Mouse (Mus musculus): ENCODE data around the gene Mylk. TPM values are rescaled to one million over a fixed set of nuclear protein-coding genes. Genes with fewer than 3 reads are reported as not detected.
A peak's percentile ranks its signal among the peaks of the same experiment; 100 is the strongest.

The Mylk gene
- polyA plus RNA-seq, 1 experiment: not detected

DNA sequence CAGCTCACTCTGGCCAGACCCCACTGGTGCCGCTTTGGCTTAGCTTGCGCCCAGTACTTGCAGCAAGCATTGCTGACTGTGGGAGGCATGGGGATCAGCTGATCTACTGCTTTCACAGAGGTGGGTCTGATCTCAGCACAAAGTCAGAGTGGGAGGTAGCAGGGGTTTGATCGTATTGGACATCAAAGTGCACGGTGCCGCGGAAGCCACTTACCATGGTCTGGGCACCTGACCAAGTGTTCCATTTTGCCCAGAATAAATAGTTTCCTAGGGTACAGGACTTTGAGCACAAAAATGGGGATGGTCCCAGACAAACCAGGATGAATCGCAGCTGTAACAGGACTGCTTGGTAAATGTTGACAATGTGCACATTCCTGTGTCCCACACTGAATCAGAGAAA, 236.0 kb downstream of the Mylk start:
- Histone ChIP-seq H3K4me3 (ENCODE audit: insufficient read depth, low read depth, low read length) (no peak overlapping the region), H3K4me1 (ENCODE audit: control insufficient read depth, insufficient read depth, low read length) (peaks cover 5% of the 10 kb centered on the region; the same call in 1 of the 2 replicates), H3K27ac (ENCODE audit: insufficient read depth, low read depth, low read length) (no peak overlapping the region)
- TF ChIP-seq POLR2A (IDR thresholded peaks at IDR 0.05; ENCODE audit: insufficient read depth, low read depth, low read length) (no peak), CTCF (IDR thresholded peaks at IDR 0.05; ENCODE audit: insufficient read depth, low read depth, low read length) (no peak)
- 49% methylated on average over 7 of the region's 7 CpGs for WGBS

DNA sequence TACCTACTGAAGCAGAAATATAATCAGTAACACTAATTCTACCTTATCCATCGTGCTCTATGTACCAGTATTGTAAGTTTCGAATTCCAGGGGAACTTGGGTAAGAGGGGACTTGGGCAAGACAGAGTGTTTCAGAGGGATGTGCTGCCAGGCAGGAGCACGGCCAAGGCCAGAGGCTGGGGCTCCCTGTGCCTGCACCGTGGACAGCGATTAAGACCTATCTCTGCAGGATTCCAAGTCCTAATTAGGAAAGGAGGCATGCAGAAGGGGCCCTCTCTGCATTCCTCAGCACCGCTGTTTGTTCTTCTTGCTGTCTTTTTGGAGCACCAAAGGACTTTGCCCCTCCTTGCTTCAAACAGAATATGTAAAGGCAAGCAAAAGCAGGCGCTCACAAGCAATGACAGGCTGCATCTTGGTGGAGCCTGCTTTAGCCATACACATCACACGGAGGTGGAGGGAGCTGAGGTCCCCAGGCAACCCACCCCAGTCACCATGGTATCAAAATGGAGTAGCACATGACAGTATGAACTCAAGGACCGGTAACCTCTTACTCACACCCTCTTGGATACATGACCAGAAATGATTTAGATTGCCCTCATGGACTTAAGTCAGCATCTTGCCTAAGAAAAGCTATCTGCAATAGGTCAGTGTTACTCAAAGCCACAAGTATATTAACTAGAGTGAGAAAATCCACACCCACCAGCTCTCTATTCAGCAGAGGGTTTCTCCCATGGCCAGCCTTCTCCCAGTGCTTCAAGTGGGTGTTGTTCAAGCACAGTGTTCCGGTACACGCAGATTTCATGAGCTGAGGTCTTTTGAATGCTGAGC, 239.4 kb downstream of the Mylk start:
- no peak overlapping the region for H3K27ac ChIP-seq (ENCODE audit: insufficient read depth, low read depth, low read length)
- H3K4me1 ChIP-seq (ENCODE audit: control insufficient read depth, insufficient read depth, low read length): peaks cover 5% of the 10 kb centered on the region; the same call in 1 of the 2 replicates
- H3K4me3 ChIP-seq (ENCODE audit: insufficient read depth, low read depth, low read length): no peak overlapping the region
- TF ChIP-seq CTCF (IDR thresholded peaks at IDR 0.05; ENCODE audit: insufficient read depth, low read depth, low read length): no peak
- no peak for TF ChIP-seq POLR2A (IDR thresholded peaks at IDR 0.05; ENCODE audit: insufficient read depth, low read depth, low read length)
- 71% methylated on average over 11 of the region's 11 CpGs for WGBS

DNA sequence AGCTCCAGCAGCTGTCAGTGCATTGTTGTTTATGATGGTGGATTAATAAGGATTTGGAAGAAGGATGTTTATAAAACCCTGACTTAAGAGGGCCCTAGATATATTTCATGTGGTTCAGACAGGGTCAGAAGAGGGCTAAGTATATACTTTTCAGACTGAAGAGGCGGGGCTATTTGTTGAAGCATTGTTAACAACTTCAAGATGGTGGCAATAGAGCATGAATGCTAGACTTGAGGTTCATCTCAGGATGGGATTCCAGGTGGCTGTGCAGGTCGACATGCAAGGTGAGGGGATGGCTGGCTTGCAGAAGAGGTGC, 240.0 kb downstream of the Mylk start:
- 94% methylated on average over 2 of the region's 2 CpGs for WGBS
- H3K4me1 ChIP-seq (ENCODE audit: control insufficient read depth, insufficient read depth, low read length): peaks cover 5% of the 10 kb centered on the region; the same call in 1 of the 2 replicates
- TF ChIP-seq CTCF (IDR thresholded peaks at IDR 0.05; ENCODE audit: insufficient read depth, low read depth, low read length) (no peak), POLR2A (IDR thresholded peaks at IDR 0.05; ENCODE audit: insufficient read depth, low read depth, low read length) (no peak)
- H3K27ac ChIP-seq (ENCODE audit: insufficient read depth, low read depth, low read length): no peak overlapping the region
- no peak overlapping the region for H3K4me3 ChIP-seq (ENCODE audit: insufficient read depth, low read depth, low read length)

DNA sequence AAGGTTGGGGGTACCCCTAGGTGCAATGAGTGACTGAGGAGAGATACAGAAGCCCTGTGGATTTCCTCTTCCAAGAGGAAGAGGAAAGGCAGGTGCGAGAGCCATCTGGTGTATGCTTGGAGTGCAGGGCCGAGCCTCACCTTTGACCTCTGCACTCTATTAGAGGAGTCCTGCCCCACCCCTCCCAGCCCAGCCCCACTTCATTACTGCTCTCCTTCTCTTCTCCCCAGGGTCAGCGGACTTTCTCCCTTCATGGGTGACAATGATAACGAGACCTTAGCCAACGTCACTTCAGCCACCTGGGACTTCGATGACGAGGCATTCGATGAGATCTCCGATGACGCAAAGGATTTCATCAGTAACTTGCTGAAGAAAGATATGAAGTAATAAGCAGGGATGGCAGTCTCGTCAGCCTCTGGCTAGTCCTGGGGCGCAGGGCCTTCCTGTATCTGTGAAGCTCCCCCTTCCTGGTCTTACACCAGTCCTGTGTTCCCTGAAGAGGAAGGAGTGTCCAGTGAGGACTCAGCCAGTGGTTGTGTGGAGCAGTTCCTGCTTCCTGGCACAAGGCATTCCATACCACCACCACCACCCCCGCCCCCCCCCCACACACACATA, 241.3 kb downstream of the Mylk start:
- TF ChIP-seq CTCF (IDR thresholded peaks at IDR 0.05; ENCODE audit: insufficient read depth, low read depth, low read length) (no peak), POLR2A (IDR thresholded peaks at IDR 0.05; ENCODE audit: insufficient read depth, low read depth, low read length) (no peak)
- Histone ChIP-seq H3K27ac (ENCODE audit: insufficient read depth, low read depth, low read length) (no peak overlapping the region), H3K4me3 (ENCODE audit: insufficient read depth, low read depth, low read length) (no peak overlapping the region), H3K4me1 (ENCODE audit: control insufficient read depth, insufficient read depth, low read length) (peaks cover under 1% of the 10 kb centered on the region; the same call in 1 of the 2 replicates)
- 98% methylated on average over 13 of the region's 13 CpGs for WGBS

DNA sequence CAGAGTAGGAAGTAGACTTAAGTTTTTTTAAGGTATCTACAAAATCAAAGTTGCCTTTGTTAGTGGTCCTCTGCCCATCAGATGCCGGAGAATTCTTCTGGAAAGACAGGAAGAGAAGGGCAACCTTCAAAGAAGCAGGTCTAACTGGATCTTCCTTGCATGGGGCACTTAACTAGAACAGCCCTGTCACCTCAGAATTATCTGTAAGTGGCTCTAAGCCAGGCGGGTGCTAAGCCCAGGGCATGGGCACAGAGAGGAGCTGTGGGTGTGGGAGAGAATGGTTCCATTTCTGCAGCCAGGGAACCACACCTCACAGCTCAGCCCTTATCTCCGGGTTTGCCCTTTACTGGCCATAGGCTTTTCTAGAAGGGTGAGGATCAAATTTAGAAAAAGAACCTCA, 246.4 kb downstream of the Mylk start:
- TF ChIP-seq POLR2A (IDR thresholded peaks at IDR 0.05; ENCODE audit: insufficient read depth, low read depth, low read length): no peak
- TF ChIP-seq CTCF (IDR thresholded peaks at IDR 0.05; ENCODE audit: insufficient read depth, low read depth, low read length): no peak
- Histone ChIP-seq H3K4me3 (ENCODE audit: insufficient read depth, low read depth, low read length) (no peak overlapping the region), H3K27ac (ENCODE audit: insufficient read depth, low read depth, low read length) (no peak overlapping the region), H3K4me1 (ENCODE audit: control insufficient read depth, insufficient read depth, low read length) (peaks cover 24% of the 10 kb centered on the region)
- 88% methylated on average over 3 of the region's 3 CpGs for WGBS

DNA sequence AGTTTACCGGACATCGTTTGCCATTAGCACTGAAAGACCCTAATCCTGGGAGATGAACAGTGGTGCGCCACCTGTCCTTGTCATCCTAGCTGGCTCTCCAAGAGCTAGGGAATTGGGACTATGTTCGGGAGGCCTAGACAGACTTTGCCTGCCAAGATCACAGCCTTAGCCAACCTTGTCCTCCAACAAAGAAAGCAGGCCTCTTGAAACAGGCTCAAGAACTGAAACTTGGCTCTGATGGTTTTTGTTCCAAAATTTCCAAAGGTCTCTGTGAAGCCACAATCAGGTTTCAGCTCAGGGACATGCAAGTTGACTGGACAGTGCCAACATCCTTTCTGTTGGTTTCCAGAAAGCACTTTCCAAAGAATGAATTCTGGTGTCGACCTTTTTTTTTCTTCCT, 247.8 kb downstream of the Mylk start:
- 62% methylated on average over 5 of the region's 5 CpGs for WGBS
- Histone ChIP-seq H3K4me3 (ENCODE audit: insufficient read depth, low read depth, low read length) (no peak overlapping the region), H3K27ac (ENCODE audit: insufficient read depth, low read depth, low read length) (peak overlapping the region; percentile 7; the same call in 1 of the 2 replicates), H3K4me1 (ENCODE audit: control insufficient read depth, insufficient read depth, low read length) (peaks cover 37% of the 10 kb centered on the region)
- TF ChIP-seq CTCF (IDR thresholded peaks at IDR 0.05; ENCODE audit: insufficient read depth, low read depth, low read length) (no peak), POLR2A (IDR thresholded peaks at IDR 0.05; ENCODE audit: insufficient read depth, low read depth, low read length) (no peak)

DNA sequence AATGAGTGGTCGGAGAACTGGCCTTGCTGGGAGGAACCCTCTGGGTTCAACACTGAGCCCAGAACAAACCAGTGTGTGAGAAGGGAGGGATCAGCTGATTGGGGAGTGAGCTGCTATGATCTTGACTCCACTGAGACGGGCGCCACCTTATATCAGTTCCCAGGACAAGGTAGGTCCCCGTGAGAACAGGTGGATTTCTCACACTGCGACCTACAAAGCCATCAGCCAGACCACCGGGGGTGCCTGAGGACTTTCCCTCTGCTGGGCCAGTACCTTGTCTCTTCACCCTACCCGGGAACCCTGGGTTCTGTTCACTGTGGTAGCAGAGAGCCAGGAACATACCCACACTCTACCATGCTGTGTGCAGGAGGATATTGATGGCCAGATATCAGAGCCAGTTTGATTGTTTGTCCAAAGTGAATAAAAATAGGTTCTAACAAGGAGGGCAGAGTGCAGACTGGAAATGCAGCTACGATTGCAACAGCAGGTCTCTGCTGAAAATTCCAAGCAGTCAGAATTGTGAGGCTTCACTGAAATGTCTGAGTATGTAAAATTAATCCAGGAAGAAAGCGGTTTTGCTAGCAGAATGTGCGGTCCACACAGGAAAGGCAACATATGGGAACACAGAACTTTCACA, 248.8 kb downstream of the Mylk start:
- TF ChIP-seq CTCF (IDR thresholded peaks at IDR 0.05; ENCODE audit: insufficient read depth, low read depth, low read length) (no peak), POLR2A (IDR thresholded peaks at IDR 0.05; ENCODE audit: insufficient read depth, low read depth, low read length) (no peak)
- Histone ChIP-seq H3K4me1 (ENCODE audit: control insufficient read depth, insufficient read depth, low read length) (peaks cover 37% of the 10 kb centered on the region), H3K4me3 (ENCODE audit: insufficient read depth, low read depth, low read length) (no peak overlapping the region), H3K27ac (ENCODE audit: insufficient read depth, low read depth, low read length) (peak overlapping the region; percentile 59; the same call in 1 of the 2 replicates)
- 86% methylated on average over 10 of the region's 10 CpGs for WGBS

DNA sequence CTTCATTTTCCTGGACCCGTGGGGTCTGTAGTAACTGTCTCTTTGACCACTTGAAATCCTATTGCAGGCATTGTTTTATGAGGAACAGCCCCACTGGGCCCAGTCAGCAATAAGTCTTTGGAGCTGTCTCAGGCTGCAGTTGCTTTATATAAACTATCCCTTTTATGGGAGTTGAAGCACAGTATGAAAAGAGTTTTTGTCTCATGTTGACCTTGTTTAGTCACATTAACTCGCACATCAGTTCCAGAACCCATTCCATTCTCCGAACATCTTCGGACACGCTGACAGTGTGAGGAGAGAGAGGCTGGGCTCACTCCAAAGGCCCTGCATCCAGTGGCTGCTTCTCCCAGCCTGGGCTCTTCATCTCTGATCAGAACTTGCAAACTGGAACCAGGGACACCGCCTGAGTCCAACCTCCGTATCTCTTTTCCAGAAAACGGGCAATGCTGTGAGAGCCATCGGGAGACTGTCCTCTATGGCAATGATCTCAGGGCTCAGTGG, 249.7 kb downstream of the Mylk start:
- TF ChIP-seq CTCF (IDR thresholded peaks at IDR 0.05; ENCODE audit: insufficient read depth, low read depth, low read length) (no peak), POLR2A (IDR thresholded peaks at IDR 0.05; ENCODE audit: insufficient read depth, low read depth, low read length) (no peak)
- WGBS: 52% methylated on average over 9 of the region's 9 CpGs
- no peak overlapping the region for H3K4me3 ChIP-seq (ENCODE audit: insufficient read depth, low read depth, low read length)
- peak overlapping the region; percentile 59 for H3K27ac ChIP-seq (ENCODE audit: insufficient read depth, low read depth, low read length)
- peaks cover 37% of the 10 kb centered on the region for H3K4me1 ChIP-seq (ENCODE audit: control insufficient read depth, insufficient read depth, low read length)

DNA sequence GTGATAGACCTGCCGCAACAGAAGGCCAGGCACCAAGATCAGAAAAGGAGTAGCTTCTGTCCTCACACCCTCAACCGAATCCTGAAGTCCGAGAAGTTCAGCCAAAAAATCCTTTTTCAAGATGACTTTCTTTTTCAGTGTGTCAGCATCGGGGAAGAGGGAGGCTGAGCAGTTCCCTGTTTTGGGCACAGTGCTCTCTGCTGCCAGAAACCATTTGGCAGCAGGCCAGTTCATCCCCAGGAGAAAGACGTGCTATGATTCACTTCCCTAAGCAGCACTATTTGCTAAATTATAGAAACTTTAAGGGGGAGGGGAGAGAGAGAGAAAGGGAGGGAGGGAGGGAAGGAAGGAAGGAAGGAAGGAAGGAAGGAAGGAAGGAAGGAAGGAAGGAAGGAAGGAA, 251.1 kb downstream of the Mylk start:
- Histone ChIP-seq H3K4me1 (ENCODE audit: control insufficient read depth, insufficient read depth, low read length) (peaks cover 45% of the 10 kb centered on the region), H3K4me3 (ENCODE audit: insufficient read depth, low read depth, low read length) (no peak overlapping the region), H3K27ac (ENCODE audit: insufficient read depth, low read depth, low read length) (peak overlapping the region; percentile 83)
- WGBS: 15% methylated on average over 5 of the region's 5 CpGs
- TF ChIP-seq POLR2A (IDR thresholded peaks at IDR 0.05; ENCODE audit: insufficient read depth, low read depth, low read length) (no peak), CTCF (IDR thresholded peaks at IDR 0.05; ENCODE audit: insufficient read depth, low read depth, low read length) (no peak)
